Mouse (Mus musculus): ENCODE measurements around the gene Osm.

Osm gene

DNA sequence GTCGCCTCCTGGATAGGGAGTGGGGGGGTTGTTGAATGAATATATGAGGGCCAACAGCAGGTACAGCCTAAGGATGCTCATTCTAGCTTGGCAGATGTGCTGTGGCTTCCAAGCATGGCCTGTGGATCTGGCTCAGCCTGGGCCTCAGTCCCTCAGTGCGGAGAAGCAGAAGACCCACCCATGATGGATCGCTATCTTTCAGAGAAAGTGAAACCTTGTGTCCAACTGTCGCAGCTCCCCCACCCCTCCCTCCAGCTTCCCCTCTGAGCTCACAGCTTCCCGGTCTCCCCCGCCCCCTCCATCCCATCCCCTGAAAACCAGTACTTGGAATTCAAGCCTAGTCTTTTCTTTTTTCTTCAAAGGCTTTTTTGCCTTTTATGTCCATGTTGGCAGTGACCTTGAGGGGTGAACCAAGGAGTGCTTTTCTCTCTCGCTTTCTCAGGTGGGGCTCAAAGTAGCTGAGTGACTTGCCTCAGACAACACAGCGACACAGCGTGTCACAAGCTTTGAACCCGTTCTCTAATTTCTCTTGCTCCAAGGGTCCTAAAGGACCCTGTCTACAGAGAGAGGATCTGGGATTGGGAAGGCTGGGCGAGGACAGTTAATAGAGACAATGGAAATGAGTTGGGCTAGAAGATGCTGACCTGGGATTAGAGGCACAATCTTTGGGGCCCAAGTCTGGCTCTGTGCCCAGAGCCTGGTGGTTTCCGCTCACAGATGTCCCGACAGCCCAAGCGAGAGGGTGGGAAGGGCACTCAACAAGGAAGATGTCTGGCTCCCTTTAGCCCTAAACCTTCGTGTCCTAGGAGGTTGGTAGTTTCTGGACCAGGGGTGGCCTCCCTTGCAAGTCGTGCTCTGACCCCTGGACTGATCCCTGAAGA is at the start of gene Osm:
Osm (plus strand) TSS at position 756 of the 881 bp plus-strand sequence.
- no peak for DNase-seq (ENCODE audit: low spot score)

GRCm38 (mm10) chr11:4186486-4187317 is 49.5 kb upstream of the Osm start, which contains the start of gene Tbc1d10a:
Gene Tbc1d10a, plus strand, starts transcription at chr11:4186789.
- DNase-seq (ENCODE audit: low spot score), result peak; percentile 96

DNA sequence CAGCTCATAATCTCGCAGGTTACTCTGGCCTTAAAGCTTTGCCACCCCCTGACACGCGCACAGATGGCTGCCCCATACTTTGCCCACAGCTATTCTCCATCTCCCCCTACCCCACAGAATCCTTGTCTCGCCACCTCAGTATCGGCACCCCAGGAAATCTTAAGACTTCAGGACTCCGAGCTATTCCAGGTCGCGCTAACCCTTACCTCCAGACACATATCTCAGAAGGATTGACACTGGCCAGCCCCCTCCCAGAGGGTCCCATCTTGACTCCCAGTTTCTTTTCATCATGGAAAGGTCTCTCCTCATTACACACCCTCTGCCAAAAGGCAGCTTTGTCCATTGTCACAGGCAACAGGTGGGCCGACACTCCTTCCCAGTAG is 48.9 kb upstream of the Osm start:
- DNase-seq (ENCODE audit: low spot score), result no peak

DNA sequence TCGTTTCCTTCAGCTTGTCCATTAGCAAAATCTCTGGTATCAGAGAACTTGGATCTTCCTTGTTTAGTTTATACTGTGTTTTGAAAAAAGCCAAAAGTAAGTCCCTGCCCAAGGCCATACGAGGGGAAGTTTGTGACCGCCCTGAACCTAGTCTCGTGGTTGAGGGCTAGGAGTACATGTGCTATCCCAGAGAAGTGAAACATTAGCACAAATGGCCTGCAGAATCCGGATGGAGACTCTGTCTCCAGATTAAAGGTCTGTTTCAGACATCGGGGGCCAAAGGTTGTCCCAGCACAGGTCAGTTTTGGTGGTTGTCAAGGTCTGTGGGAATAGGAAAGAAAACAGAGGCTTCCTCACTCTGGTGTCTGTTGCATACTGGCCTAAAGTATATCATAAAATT is 47.0 kb upstream of the Osm start:
- DNase-seq (ENCODE audit: low spot score), result no peak

DNA sequence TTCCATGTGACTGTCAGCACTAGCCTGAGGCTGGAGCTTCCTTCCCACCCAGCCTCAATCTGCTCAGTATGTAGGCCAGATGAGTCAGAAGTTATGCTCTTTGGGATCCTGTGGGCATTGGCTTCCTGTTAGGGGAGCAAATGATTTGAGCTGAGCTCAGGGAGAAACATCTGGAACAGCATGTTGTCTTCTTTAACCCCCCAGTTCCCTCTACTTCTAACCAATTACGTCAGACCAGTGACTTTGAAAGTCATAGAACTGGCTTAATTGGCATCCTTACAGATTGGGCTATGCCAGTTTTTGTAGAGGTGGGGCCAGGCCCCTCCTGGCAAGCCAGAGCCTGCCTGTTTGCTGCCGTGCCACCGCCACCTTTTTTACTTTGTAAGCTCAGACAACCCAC is 45.5 kb upstream of the Osm start:
- peak; percentile 32 for DNase-seq (ENCODE audit: low spot score)

DNA sequence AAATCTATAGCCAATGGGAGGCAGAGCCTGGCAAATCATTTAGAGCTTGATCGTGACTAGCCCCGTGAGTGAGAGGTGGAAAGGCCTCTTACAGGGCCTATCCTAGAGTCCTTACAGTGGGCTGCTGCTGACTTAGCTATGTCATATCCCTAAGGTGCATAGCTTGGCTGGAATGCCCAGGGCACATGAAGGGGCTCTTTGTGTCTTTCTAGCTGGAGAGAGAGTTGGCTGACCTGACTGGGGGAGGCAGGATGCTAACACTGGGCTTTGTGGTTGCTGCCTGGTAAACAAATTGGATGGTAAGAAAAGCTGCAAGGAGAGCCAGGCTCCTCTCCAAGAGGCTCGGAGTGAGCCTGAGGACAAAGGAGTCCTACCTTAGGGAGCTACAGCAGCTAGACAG is 43.5 kb upstream of the Osm start:
- no peak for DNase-seq (ENCODE audit: low spot score)

GRCm38 (mm10) chr11:4193420-4193819 is 42.8 kb upstream of the Osm start:
- DNase-seq (ENCODE audit: low spot score), result no peak

DNA sequence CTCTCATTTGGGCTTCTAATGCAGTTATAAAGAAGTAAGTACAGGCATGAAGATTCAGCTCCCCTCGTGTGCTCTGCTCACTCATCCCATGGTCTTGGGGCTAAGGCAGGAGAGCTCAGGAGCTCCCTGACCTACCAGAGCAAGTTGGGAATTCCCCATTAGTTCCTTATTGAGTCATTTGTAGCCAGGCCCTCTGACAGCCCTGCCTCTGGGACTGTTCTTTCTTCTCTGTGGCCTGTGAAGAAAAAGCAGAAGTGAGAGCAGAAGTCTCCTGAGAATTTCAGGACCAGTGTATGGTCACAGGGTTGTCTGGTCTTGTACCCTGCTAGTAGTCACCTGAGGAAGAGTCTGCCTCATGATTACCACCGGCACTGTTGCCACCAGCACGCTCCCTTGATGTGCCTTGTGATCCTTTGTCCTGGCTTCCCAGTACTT is 40.6 kb upstream of the Osm start:
- DNase-seq (ENCODE audit: low spot score), result peak; percentile 58

- DNase-seq (ENCODE audit: low spot score), result no peak
These were observed 39.6 kb upstream of the Osm start for GRCm38 (mm10) chr11:4196636-4197035.

GRCm38 (mm10) chr11:4197691-4198090 is 38.5 kb upstream of the Osm start:
- peak; percentile 90 for DNase-seq (ENCODE audit: low spot score)

GRCm38 (mm10) chr11:4201981-4202700 is 34.1 kb upstream of the Osm start:
- no peak for DNase-seq (ENCODE audit: low spot score)

GRCm38 (mm10) chr11:4202995-4203704 is 33.1 kb upstream of the Osm start:
- no peak for DNase-seq (ENCODE audit: low spot score)

GRCm38 (mm10) chr11:4203705-4204074 is 32.5 kb upstream of the Osm start:
- peak; percentile 93 for DNase-seq (ENCODE audit: low spot score)

GRCm38 (mm10) chr11:4205097-4205655 is 31.0 kb upstream of the Osm start:
- no peak for DNase-seq (ENCODE audit: low spot score)

DNA sequence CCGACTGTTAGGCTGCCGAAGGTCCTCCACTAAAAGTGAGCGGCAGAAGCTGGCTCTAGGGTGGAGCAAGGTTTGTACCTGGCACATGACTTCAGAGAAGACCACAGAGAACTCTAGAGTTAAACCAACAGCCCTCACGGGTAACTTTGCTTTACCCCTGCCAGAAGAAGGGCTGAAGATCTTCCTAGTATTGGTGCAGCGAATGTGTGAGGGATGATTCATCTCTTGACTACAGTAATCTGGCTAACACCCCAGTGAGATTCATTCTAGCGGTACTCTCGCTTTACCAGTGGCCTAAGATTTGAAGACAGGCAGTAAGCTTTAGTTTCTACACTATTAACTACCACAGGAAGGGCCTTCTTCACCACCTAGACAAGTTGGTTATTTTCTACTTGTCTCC is 30.3 kb upstream of the Osm start:
- DNase-seq (ENCODE audit: low spot score), result no peak

DNA sequence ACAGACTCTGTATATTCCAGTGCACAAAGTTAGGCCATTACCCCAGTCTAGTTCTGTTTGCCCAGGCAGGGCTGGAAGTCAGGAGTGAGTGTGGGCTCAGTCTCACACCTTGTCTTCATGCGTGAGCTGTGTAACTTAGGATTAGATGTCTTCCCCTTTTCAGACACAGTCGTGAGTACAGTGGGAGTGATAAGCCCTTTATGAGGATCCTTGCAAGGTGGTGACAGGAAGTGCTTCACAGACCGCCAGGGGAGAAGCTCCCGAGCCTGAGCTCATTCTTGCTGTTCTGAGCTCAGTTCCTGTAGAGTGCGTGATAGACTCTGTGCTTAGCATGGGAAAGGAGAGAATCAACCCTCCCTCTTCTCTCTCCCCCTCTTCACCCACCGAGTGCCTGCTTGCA is 29.7 kb upstream of the Osm start:
- no peak for DNase-seq (ENCODE audit: low spot score)

DNA sequence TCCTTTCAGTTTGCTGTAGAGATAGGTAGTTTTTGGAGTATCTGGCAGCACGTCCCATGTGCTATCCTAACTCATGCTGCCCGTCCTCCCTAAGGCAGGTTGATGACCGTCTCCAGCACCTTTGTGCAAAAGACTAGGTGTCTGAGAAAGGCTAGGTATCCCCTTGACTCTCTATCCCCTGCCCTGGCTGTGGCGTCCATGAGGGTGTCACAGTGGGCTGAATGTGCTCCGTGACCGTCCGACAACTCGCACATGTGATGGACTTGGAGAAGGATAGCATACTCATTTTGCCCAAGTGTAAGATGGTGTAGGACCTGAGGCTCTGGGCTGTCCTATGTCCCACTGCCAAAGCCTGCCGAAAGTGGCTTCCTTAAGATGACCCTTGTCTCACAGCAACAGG is 28.6 kb upstream of the Osm start:
- no peak for DNase-seq (ENCODE audit: low spot score)

DNA sequence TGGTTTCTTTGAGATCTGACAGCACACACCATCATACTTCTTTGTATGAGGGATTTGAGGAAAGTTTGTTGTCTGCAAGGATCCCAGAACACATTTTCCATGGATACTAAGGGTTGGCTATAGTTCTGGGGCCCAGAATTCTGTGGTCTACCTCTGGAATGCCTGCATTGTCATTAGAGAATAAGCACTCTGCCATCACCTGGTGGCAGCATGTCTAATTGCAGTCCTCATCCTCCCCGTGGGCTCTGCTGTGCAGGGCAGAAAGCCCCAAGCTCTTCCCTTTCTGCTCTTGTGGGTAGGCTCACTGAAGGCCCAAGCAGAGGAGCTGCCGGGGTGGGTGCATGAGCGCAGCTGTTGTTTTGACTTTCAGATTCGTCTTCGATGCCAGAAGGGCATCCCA is 26.7 kb upstream of the Osm start:
- no peak for DNase-seq (ENCODE audit: low spot score)

GRCm38 (mm10) chr11:4210786-4211185 is 25.4 kb upstream of the Osm start:
- peak; percentile 56 for DNase-seq (ENCODE audit: low spot score)

DNA sequence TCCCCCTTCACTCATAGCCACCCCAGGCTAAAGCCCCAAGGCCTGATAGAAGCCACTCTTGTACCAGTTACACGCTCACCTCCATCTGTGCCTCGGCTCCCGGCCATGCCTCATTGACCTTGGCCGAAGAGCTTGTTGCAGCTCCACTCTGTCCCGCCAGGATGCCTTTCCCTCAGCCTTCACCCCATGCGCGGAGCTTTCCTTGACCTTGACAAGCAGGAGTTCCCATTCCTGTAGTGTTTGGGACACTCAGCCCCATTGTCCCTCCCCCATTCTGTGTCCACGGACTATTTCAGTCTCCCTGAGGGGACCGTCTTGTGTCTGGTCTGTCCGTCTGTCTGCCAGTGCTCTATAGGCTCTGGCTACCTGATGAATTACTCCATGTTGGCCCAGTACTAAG is 23.1 kb upstream of the Osm start:
- DNase-seq (ENCODE audit: low spot score), result no peak

DNA sequence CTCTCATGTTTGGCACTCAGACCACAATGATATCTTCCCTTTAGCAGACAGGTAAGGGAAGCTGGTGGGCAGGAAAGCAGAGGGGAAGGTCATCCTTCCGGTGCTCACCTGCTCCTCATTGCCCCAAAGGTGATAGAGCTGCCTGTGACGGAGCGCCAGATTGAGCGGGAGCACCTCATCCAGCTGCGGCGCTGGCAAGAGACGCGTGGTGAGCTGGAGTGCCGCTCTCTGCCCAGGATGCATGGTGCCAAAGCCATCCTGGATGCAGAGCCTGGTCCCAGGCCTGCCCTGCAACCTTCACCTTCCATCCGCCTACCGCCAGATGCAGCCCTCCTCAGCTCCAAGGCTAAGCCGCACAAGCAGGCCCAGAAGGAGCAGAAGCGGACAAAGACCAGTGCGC is 21.6 kb upstream of the Osm start:
- DNase-seq (ENCODE audit: low spot score), result no peak

DNA sequence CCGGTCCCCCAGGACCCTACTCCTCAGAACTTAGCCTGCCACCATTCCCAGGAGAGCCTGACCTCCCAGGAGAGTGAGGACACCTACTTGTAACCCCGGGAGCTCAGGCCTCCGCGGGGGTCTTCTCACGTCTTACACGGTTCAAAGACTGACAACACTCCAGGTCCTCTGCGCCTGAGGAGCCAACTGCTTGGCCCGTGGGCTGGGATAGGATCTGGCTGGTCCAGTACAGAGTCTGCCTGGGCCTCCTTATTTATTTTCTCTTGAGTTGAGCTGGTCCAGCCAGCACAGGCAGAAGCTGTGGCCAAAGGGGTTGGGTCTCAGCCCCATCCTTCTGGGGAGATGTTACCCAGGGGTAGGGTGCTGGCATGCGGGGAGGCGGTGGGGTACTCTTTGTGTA is 21.2 kb upstream of the Osm start:
- DNase-seq (ENCODE audit: low spot score), result no peak
